In the genomic region with DNA sequence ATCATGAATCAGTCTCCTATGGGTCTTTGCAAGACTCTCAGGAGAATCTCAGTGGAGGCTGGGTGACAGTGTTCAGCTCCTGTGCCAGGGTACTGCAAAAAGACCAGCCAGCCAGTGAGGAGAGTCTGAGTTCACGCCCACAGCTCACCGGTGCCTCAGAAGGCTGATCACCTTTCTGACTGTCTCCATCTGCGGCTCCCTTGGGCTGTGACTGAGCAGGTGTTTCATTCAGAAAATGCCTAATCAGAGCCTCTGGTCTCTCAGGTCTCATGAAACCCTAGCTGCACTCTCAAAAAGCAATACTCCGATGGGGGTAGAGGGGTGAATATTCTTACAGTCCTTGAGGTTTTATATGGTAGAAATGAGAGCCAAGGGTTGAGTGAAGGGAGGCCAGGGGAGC, we compare ENCODE assay signal across 18 mouse cellular contexts.
DNase-seq lines count a peak whose midpoint lies in the region; ATAC-seq and TF ChIP-seq lines count a peak whose summit lies in the region.
"Had no signal": no experiment of that assay in that cellular context is flagged by ENCODE, and none has a peak within 500 bp of the region (broad histone marks: within the 10 kb centered on the region; RNA-seq: fewer than 3 reads in every experiment).

No protein-coding gene starts in this region.

- H3K4me3 ChIP-seq in kidney, embryonic 15.5 days (replicated peaks) = no peak overlapping the region
- H3K4me3 ChIP-seq in limb, embryonic 13.5 days = no peak overlapping the region
- no peak overlapping the region for H3K4me3 ChIP-seq in liver, postnatal 0 days (ENCODE audit: low read depth, low read length)
- H3K4me3 ChIP-seq: forebrain, embryonic 13.5 days; limb, embryonic 15.5 days had no signal

- no peak overlapping the region for H3K4me2 ChIP-seq in kidney, embryonic 15.5 days
- no peak overlapping the region for H3K4me2 ChIP-seq in limb, embryonic 13.5 days (replicated peaks)
- H3K4me2 ChIP-seq in liver, postnatal 0 days (ENCODE audit: low read depth, low read length) = no peak overlapping the region
- H3K4me2 ChIP-seq: forebrain, embryonic 13.5 days; heart, embryonic 11.5 days; limb, embryonic 15.5 days had no signal

- DNase-seq in cerebellum, adult 18-20 months = peak; percentile 41 to 54
- DNase-seq in cerebellum, adult 9-10 months = no peak
- no peak for DNase-seq in kidney, adult 11 months
- peak; percentile 44 to 60 for DNase-seq in cerebellum, postnatal 25 days
- no peak for DNase-seq in liver, postnatal 0 days
- DNase-seq in right cerebral cortex, postnatal 10 days (ENCODE audit: low spot score in 2 of 2) = no peak
- DNase-seq: adrenal gland, adult 2 months; kidney, postnatal 14 days; lung, adult 18-20 months; right cerebral cortex, postnatal 4 days; thymus, postnatal 4 days had no signal

- TF ChIP-seq CTCF in liver, postnatal 0 days (IDR thresholded peaks at IDR 0.05; ENCODE audit: low read depth) = no peak

- H3K36me3 ChIP-seq in kidney, embryonic 15.5 days = no peaks in the 10 kb centered on the region
- no peaks in the 10 kb centered on the region for H3K36me3 ChIP-seq in limb, embryonic 13.5 days
- H3K36me3 ChIP-seq in liver, postnatal 0 days (replicated peaks; ENCODE audit: insufficient read depth, low read length) = no peaks in the 10 kb centered on the region
- H3K36me3 ChIP-seq: limb, embryonic 15.5 days had no signal

- 49% methylated on average over 4 of the region's 4 CpGs for WGBS in kidney, embryonic 15.5 days
- 52% methylated on average over 4 of the region's 4 CpGs for WGBS in limb, embryonic 13.5 days
- 76% methylated on average over 4 of the region's 4 CpGs for WGBS in liver, postnatal 0 days (ENCODE audit: insufficient replicate concordance)

- H3K27me3 ChIP-seq in kidney, embryonic 15.5 days = no peaks in the 10 kb centered on the region
- no peaks in the 10 kb centered on the region for H3K27me3 ChIP-seq in limb, embryonic 13.5 days
- H3K27me3 ChIP-seq in liver, postnatal 0 days (ENCODE audit: insufficient read depth, low read length) = no peaks in the 10 kb centered on the region
- H3K27me3 ChIP-seq: CH12.LX; forebrain, embryonic 13.5 days; limb, embryonic 15.5 days had no signal

- ATAC-seq in kidney, embryonic 15.5 days (replicated peaks; ENCODE audit: low FRiP score) = peak; percentile 54
- peak; percentile 54; the same call in 1 of the 2 replicates for ATAC-seq in limb, embryonic 13.5 days (ENCODE audit: low FRiP score, low read depth)
- ATAC-seq in liver, postnatal 0 days = no peak
- ATAC-seq: forebrain, embryonic 13.5 days; intestine, embryonic 16.5 days had no signal

- no peak for TF ChIP-seq EP300 in liver, postnatal 0 days (IDR thresholded peaks at IDR 0.05; ENCODE audit: low read depth)

- no peaks in the 10 kb centered on the region for H3K4me1 ChIP-seq in kidney, embryonic 15.5 days
- peaks cover 4% of the 10 kb centered on the region; the same call in 1 of the 2 replicates for H3K4me1 ChIP-seq in limb, embryonic 13.5 days
- H3K4me1 ChIP-seq in liver, postnatal 0 days (ENCODE audit: insufficient read depth) = no peaks in the 10 kb centered on the region
- H3K4me1 ChIP-seq: forebrain, embryonic 13.5 days; limb, embryonic 15.5 days had no signal

- no peak overlapping the region for H3K9ac ChIP-seq in kidney, embryonic 15.5 days
- H3K9ac ChIP-seq in limb, embryonic 13.5 days = no peak overlapping the region
- H3K9ac ChIP-seq in liver, postnatal 0 days (replicated peaks) = no peak overlapping the region
- H3K9ac ChIP-seq: forebrain, embryonic 13.5 days; limb, embryonic 15.5 days had no signal

- no peaks in the 10 kb centered on the region for H3K9me3 ChIP-seq in kidney, embryonic 15.5 days (replicated peaks)
- H3K9me3 ChIP-seq in limb, embryonic 13.5 days = no peaks in the 10 kb centered on the region
- no peaks in the 10 kb centered on the region for H3K9me3 ChIP-seq in liver, postnatal 0 days (ENCODE audit: low read length)
- H3K9me3 ChIP-seq: forebrain, embryonic 13.5 days; limb, embryonic 15.5 days had no signal

- no peak overlapping the region for H3K27ac ChIP-seq in kidney, embryonic 15.5 days
- no peak overlapping the region for H3K27ac ChIP-seq in limb, embryonic 13.5 days
- no peak overlapping the region for H3K27ac ChIP-seq in liver, postnatal 0 days (ENCODE audit: low read depth)
- H3K27ac ChIP-seq: forebrain, embryonic 13.5 days; limb, embryonic 15.5 days had no signal

Comparison
In these comparisons a context has a peak if more than half of its experiments do, and no peak if none do; other contexts are left out.
1. DNase-seq: peak in cerebellum, adult 18-20 months (2 of 2) and cerebellum, postnatal 25 days (2 of 2); none in cerebellum, adult 9-10 months (single experiment), kidney, adult 11 months (single experiment), liver, postnatal 0 days (single experiment) and right cerebral cortex, postnatal 10 days (0 of 2).